Mouse (Mus musculus) subcutaneous adipose tissue, adult 2 months (tissue): ENCODE results near the gene 9230112D13Rik. TPM values are rescaled to one million over a fixed set of nuclear protein-coding genes. Genes with fewer than 3 reads are reported as not detected.

Experiments
- polyA plus RNA-seq: library from polyadenylated mRNA; depleted of rRNA; stranded (reverse); fragments of >200 nt; gene quantifications from 2 replicates; pipeline ENCODE4 v1.2.3, GENCODE M21; 2012; ENCODE audit warnings: low replicate concordance; rRNA removed

9230112D13Rik gene
- not detected in 2 replicates for polyA plus RNA-seq

DNA sequence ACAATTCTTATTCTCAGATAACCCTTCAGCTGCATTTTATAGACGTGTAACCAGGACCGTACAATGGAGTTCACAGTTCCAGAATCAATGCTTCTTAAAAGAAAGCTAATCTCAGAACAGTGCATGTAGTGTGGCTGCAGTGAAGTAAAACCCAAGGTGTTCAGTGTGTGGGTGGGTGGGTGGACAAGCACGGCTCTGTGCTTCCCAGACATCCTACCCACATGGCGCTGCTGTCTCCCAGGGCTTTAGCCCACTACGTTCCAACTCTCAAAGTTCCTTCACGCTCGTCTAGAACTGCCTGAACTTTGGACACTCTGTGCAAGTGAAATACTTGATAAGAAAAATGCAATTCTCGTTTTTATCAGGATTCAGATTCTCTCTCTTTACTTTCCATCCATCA is at the start of gene 9230112D13Rik:
9230112D13Rik (minus strand) TSS at position 101 of the 400 bp plus-strand sequence.

DNA sequence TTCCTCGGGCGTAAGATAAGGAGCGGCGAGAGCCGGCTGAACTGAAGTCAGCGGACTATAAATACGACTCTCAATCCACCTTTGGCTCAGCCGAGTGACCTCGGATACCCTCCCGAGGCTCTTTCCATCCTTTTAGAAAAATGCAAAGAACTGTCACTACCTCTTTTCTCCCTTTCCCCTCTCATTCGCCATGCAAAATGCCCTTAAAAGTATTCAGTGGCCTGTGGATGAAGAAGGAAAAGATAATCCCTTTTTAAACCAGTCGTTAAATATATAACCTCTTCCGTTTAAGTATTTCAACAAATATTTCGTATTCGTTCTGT is 19.3 kb downstream of the 9230112D13Rik start, which contains the start of gene Bmpr1a:
Bmpr1a (minus strand) TSS at position 17 of the 323 bp plus-strand sequence.

Other genes with a start within 250 kb of the 9230112D13Rik start
- 3.1 and 3.5 TPM in 2 replicates for gene Shld2, start 212.3 kb downstream of the 9230112D13Rik start, polyA plus RNA-seq
- 83.7 and 91.1 TPM in 2 replicates for gene Glud1, start 212.1 kb downstream of the 9230112D13Rik start, polyA plus RNA-seq
- gene Fam25c, start 167.4 kb downstream of the 9230112D13Rik start, polyA plus RNA-seq = 0.50 TPM in 1 of 2 replicates, not detected in the other
- 164 and 1,886 TPM in 2 replicates for gene Sncg, start 148.0 kb downstream of the 9230112D13Rik start, polyA plus RNA-seq
- 29.2 and 53.0 TPM in 2 replicates for gene Mmrn2, start 147.3 kb downstream of the 9230112D13Rik start, polyA plus RNA-seq
- gene Bmpr1a, start 19.5 kb downstream of the 9230112D13Rik start, polyA plus RNA-seq = 14.7 and 24.4 TPM in 2 replicates
- gene Ldb3, start 65.9 kb upstream of the 9230112D13Rik start, polyA plus RNA-seq = 4.8 and 5.1 TPM in 2 replicates
- not detected in 2 replicates for gene Opn4, start 77.3 kb upstream of the 9230112D13Rik start, polyA plus RNA-seq
- gene Wapl, start 151.1 kb upstream of the 9230112D13Rik start, polyA plus RNA-seq = 15.9 and 21.6 TPM in 2 replicates